Mouse (Mus musculus): ENCODE data around the gene Epc2. TPM values are rescaled to one million over a fixed set of nuclear protein-coding genes. Genes with fewer than 3 reads are reported as not detected.
A peak's percentile ranks its signal among the peaks of the same experiment; 100 is the strongest.

The Epc2 gene
- total and polyA plus RNA-seq, 3 experiments = 5.9 to 19.3 (median 17.6) TPM

- TF ChIP-seq CTCF (IDR thresholded peaks at IDR 0.05) (no peak), POLR2A (IDR thresholded peaks at IDR 0.05; ENCODE audit: insufficient read depth, low read depth, low read length) (no peak), EP300 (IDR thresholded peaks at IDR 0.05; ENCODE audit: insufficient read depth, low read depth, low read length) (no peak)
- no peak overlapping the region for H3K4me3 ChIP-seq
- no peaks in the 10 kb centered on the region for H3K79me2 ChIP-seq (replicated peaks; ENCODE audit: control insufficient read depth, insufficient read depth, low read length)
- no peaks in the 10 kb centered on the region for H3K27me3 ChIP-seq (ENCODE audit: control insufficient read depth, insufficient read depth, low read length)
- H3K36me3 ChIP-seq (ENCODE audit: control insufficient read depth, insufficient read depth, low read length) = no peaks in the 10 kb centered on the region
- intact Hi-C loops (cut with DNase I) = no loop called here
- WGBS = 64% methylated on average over 5 of the region's 5 CpGs
- H3K27ac ChIP-seq = no peak overlapping the region
- no peak overlapping the region for H3K9ac ChIP-seq (ENCODE audit: low read depth, low read length)
- DNase-seq = no peak
- no peaks in the 10 kb centered on the region for H3K4me1 ChIP-seq (ENCODE audit: control insufficient read depth, insufficient read depth, low read length)
These were observed 139.2 kb downstream of the Epc2 start for GRCm38 (mm10) chr2:49590450-49590849.

GRCm38 (mm10) chr2:49592926-49593325 is 141.6 kb downstream of the Epc2 start:
- H3K4me1 ChIP-seq (ENCODE audit: control insufficient read depth, insufficient read depth, low read length) = no peaks in the 10 kb centered on the region
- TF ChIP-seq EP300 (IDR thresholded peaks at IDR 0.05; ENCODE audit: insufficient read depth, low read depth, low read length) (no peak), POLR2A (IDR thresholded peaks at IDR 0.05; ENCODE audit: insufficient read depth, low read depth, low read length) (no peak), CTCF (IDR thresholded peaks at IDR 0.05) (no peak)
- no peak overlapping the region for H3K9ac ChIP-seq (ENCODE audit: low read depth, low read length)
- no peak overlapping the region for H3K4me3 ChIP-seq
- no peaks in the 10 kb centered on the region for H3K27me3 ChIP-seq (ENCODE audit: control insufficient read depth, insufficient read depth, low read length)
- no peak overlapping the region for H3K27ac ChIP-seq
- intact Hi-C loops (cut with DNase I) = no loop called here
- H3K36me3 ChIP-seq (ENCODE audit: control insufficient read depth, insufficient read depth, low read length) = no peaks in the 10 kb centered on the region
- no peak for DNase-seq
- H3K79me2 ChIP-seq (replicated peaks; ENCODE audit: control insufficient read depth, insufficient read depth, low read length) = no peaks in the 10 kb centered on the region

GRCm38 (mm10) chr2:49594886-49595285 is 143.6 kb downstream of the Epc2 start:
- no peak overlapping the region for H3K4me3 ChIP-seq
- 75% methylated on average over 7 of the region's 7 CpGs for WGBS
- intact Hi-C loops (cut with DNase I) = no loop called here
- TF ChIP-seq CTCF (IDR thresholded peaks at IDR 0.05) = no peak
- no peak for TF ChIP-seq EP300 (IDR thresholded peaks at IDR 0.05; ENCODE audit: insufficient read depth, low read depth, low read length)
- no peak for TF ChIP-seq POLR2A (IDR thresholded peaks at IDR 0.05; ENCODE audit: insufficient read depth, low read depth, low read length)
- peaks cover 3% of the 10 kb centered on the region; the same call in 1 of the 2 replicates for H3K4me1 ChIP-seq (ENCODE audit: control insufficient read depth, insufficient read depth, low read length)
- no peaks in the 10 kb centered on the region for H3K27me3 ChIP-seq (ENCODE audit: control insufficient read depth, insufficient read depth, low read length)
- no peak overlapping the region for H3K27ac ChIP-seq
- no peak overlapping the region for H3K9ac ChIP-seq (ENCODE audit: low read depth, low read length)
- no peaks in the 10 kb centered on the region for H3K36me3 ChIP-seq (ENCODE audit: control insufficient read depth, insufficient read depth, low read length)
- no peaks in the 10 kb centered on the region for H3K79me2 ChIP-seq (replicated peaks; ENCODE audit: control insufficient read depth, insufficient read depth, low read length)
- peak in 1 of 2 experiments; percentile 19 for DNase-seq

GRCm38 (mm10) chr2:49596318-49596717 is 145.0 kb downstream of the Epc2 start:
- Histone ChIP-seq H3K79me2 (replicated peaks; ENCODE audit: control insufficient read depth, insufficient read depth, low read length) (no peaks in the 10 kb centered on the region), H3K27me3 (ENCODE audit: control insufficient read depth, insufficient read depth, low read length) (no peaks in the 10 kb centered on the region), H3K36me3 (ENCODE audit: control insufficient read depth, insufficient read depth, low read length) (no peaks in the 10 kb centered on the region), H3K27ac (no peak overlapping the region), H3K9ac (ENCODE audit: low read depth, low read length) (no peak overlapping the region), H3K4me3 (no peak overlapping the region), H3K4me1 (ENCODE audit: control insufficient read depth, insufficient read depth, low read length) (peaks cover 3% of the 10 kb centered on the region; the same call in 1 of the 2 replicates)
- 47% methylated on average over 3 of the region's 3 CpGs for WGBS
- intact Hi-C loops (cut with DNase I) = no loop called here
- no peak for DNase-seq
- no peak for TF ChIP-seq EP300 (IDR thresholded peaks at IDR 0.05; ENCODE audit: insufficient read depth, low read depth, low read length)
- TF ChIP-seq CTCF (IDR thresholded peaks at IDR 0.05) = no peak
- TF ChIP-seq POLR2A (IDR thresholded peaks at IDR 0.05; ENCODE audit: insufficient read depth, low read depth, low read length) = no peak

GRCm38 (mm10) chr2:49600021-49600681 is 148.9 kb downstream of the Epc2 start:
- no peak for TF ChIP-seq CTCF (IDR thresholded peaks at IDR 0.05)
- no peak for TF ChIP-seq POLR2A (IDR thresholded peaks at IDR 0.05; ENCODE audit: insufficient read depth, low read depth, low read length)
- no peak for TF ChIP-seq EP300 (IDR thresholded peaks at IDR 0.05; ENCODE audit: insufficient read depth, low read depth, low read length)
- Histone ChIP-seq H3K36me3 (ENCODE audit: control insufficient read depth, insufficient read depth, low read length) (no peaks in the 10 kb centered on the region), H3K27me3 (ENCODE audit: control insufficient read depth, insufficient read depth, low read length) (no peaks in the 10 kb centered on the region), H3K4me1 (ENCODE audit: control insufficient read depth, insufficient read depth, low read length) (peaks cover 3% of the 10 kb centered on the region; the same call in 1 of the 2 replicates), H3K79me2 (replicated peaks; ENCODE audit: control insufficient read depth, insufficient read depth, low read length) (no peaks in the 10 kb centered on the region), H3K4me3 (no peak overlapping the region), H3K27ac (no peak overlapping the region), H3K9ac (ENCODE audit: low read depth, low read length) (no peak overlapping the region)
- no peak for DNase-seq
- intact Hi-C loops (cut with DNase I) = no loop called here
- 47% methylated on average over 7 of the region's 7 CpGs for WGBS

Other genes starting within 250 kb of the Epc2 start
- gene Kif5c, start 167.8 kb downstream of the Epc2 start, total RNA-seq (2021) = under 1 TPM; 0.52 to 0.60 TPM
- 0.82 and 0.88 TPM in 2 replicates for gene Kif5c, start 167.8 kb downstream of the Epc2 start, polyA plus RNA-seq (2012; rRNA removed)